Mouse (Mus musculus): Measurements from ENCODE around the gene Carm1.

GRCm38 (mm10) chr9:21587678-21588349 lies 41.1 kb downstream of the Carm1 start:
- TF ChIP-seq EP300 (IDR thresholded peaks at IDR 0.05; ENCODE audit: insufficient read depth, low read depth, low read length) (no peak), CTCF (IDR thresholded peaks at IDR 0.05; ENCODE audit: low read depth, low read length) (no peak), POLR2A (IDR thresholded peaks at IDR 0.05; ENCODE audit: insufficient read depth, low read length) (no peak)

Data from ES-Bruce4 (cell line).